Mouse (Mus musculus): ENCODE measurements at regions not wholly inside any gene's neighbourhood (a gene's known extent, or its start where the extent isn't known, plus 50 kb on each side); places are given as distances from the start of the nearest gene placed in this dataset.

DNA sequence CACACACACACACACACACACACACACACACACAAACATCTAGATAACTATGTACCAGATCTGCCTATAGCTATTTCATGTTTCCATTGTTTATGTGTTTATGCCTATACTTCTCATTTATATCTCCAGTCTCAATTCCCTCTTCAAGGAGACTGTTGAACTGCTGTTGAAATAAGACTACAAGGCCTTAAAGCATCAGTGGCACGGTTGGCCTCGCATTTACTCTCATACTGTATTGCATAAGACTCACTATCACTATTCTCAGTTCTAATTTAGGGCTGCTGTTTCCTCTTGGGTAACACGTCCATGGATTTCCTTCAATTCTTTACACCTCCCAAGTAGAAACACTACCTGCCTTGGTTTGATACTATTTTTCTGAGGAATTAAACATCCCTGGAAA, 414.5 kb upstream of the Ube2e3 start:
- no peak for TF ChIP-seq POLR2A (IDR thresholded peaks at IDR 0.05; ENCODE audit: borderline replicate concordance, low read depth, low read length)
- no peak for TF ChIP-seq CTCF (IDR thresholded peaks at IDR 0.05; ENCODE audit: low read depth, low read length)

Measured in bone marrow macrophage, adult 2 months (primary cell).